Mouse (Mus musculus) yolk sac, embryonic 10.5 days (tissue): ENCODE measurements around the gene Gkap1.

Experiments
- DNase-seq: peaks from one replicate; pipeline ENCODE4 v3.0.0-alpha.2; 2017; ENCODE audit warnings: low spot score

Gene Gkap1

GRCm38 (mm10) chr13:58263546-58263945 is 12.0 kb downstream of the Gkap1 start:
- DNase-seq = no peak

- no peak for DNase-seq
Measured at GRCm38 (mm10) chr13:58261674-58262073, 13.8 kb downstream of the Gkap1 start.

- no peak for DNase-seq
Measured at GRCm38 (mm10) chr13:58253268-58253667, 22.2 kb downstream of the Gkap1 start.

GRCm38 (mm10) chr13:58248957-58249356 is 26.5 kb downstream of the Gkap1 start:
- peak; percentile 56 for DNase-seq

- no peak for DNase-seq
Measured at GRCm38 (mm10) chr13:58236536-58236935, 39.0 kb downstream of the Gkap1 start.

- DNase-seq = no peak
Measured at GRCm38 (mm10) chr13:58232611-58233010, 42.9 kb downstream of the Gkap1 start.

GRCm38 (mm10) chr13:58232070-58232469 is 43.4 kb downstream of the Gkap1 start:
- no peak for DNase-seq

GRCm38 (mm10) chr13:58228624-58229023 is 46.9 kb downstream of the Gkap1 start:
- DNase-seq = no peak

- DNase-seq = no peak
Measured at GRCm38 (mm10) chr13:58225694-58226093, 49.8 kb downstream of the Gkap1 start.

- DNase-seq = no peak
Measured at GRCm38 (mm10) chr13:58220206-58220605, 55.3 kb downstream of the Gkap1 start.

GRCm38 (mm10) chr13:58217536-58217935 is 58.0 kb downstream of the Gkap1 start:
- DNase-seq = no peak

GRCm38 (mm10) chr13:58216395-58216794 is 59.1 kb downstream of the Gkap1 start:
- no peak for DNase-seq

GRCm38 (mm10) chr13:58215592-58216341 is 59.7 kb downstream of the Gkap1 start, which contains the start of gene Ubqln1:
Gene Ubqln1, minus strand, starts transcription at chr13:58215653.
- DNase-seq = peak; percentile 89

- no peak for DNase-seq
Measured at GRCm38 (mm10) chr13:58215253-58215591, 60.3 kb downstream of the Gkap1 start.

GRCm38 (mm10) chr13:58214346-58215252 is 60.9 kb downstream of the Gkap1 start:
- peak; percentile 56 for DNase-seq

- DNase-seq = peak; percentile 24
Measured at GRCm38 (mm10) chr13:58213801-58214200, 61.7 kb downstream of the Gkap1 start.

- no peak for DNase-seq
Measured at GRCm38 (mm10) chr13:58212530-58212929, 63.0 kb downstream of the Gkap1 start.

GRCm38 (mm10) chr13:58210441-58210840 is 65.1 kb downstream of the Gkap1 start:
- DNase-seq = no peak

GRCm38 (mm10) chr13:58206084-58206483 is 69.4 kb downstream of the Gkap1 start:
- no peak for DNase-seq

- no peak for DNase-seq
Measured at GRCm38 (mm10) chr13:58204986-58205385, 70.5 kb downstream of the Gkap1 start.

- DNase-seq = no peak
Measured at GRCm38 (mm10) chr13:58204202-58204601, 71.3 kb downstream of the Gkap1 start.

GRCm38 (mm10) chr13:58202903-58203302 is 72.6 kb downstream of the Gkap1 start:
- DNase-seq = no peak

- no peak for DNase-seq
Measured at GRCm38 (mm10) chr13:58201908-58202307, 73.6 kb downstream of the Gkap1 start.
